Mouse (Mus musculus) lung, adult 2 months (tissue): ENCODE results near the gene Lmod1. TPM values are rescaled to one million over a fixed set of nuclear protein-coding genes. Genes with fewer than 3 reads are reported as not detected.

ENCODE experiments used
- DNase-seq: peaks from one replicate; pipeline ENCODE4 v3.0.0; 2022
- H3K4me1 ChIP-seq: fragments of 200-500 bp; 2 replicates; pipeline ENCODE4 v1.6.1; 2011; ENCODE audit warnings: low read length; ENCODE audit not compliant: control insufficient read depth, insufficient read depth
- H3K4me3 ChIP-seq: fragments of 200-500 bp; replicated peaks from 2 replicates; pipeline ENCODE3; 2011; ENCODE audit warnings: low read depth, mild to moderate bottlenecking, control low read depth, low read length; ENCODE audit errors: extremely low read depth
- CTCF ChIP-seq: fragments of 200-500 bp; IDR thresholded peaks from 2 replicates; pipeline ENCODE4 v1.5.1; 2011; ENCODE audit warnings: mild to moderate bottlenecking, low read length, control low read depth; ENCODE audit not compliant: insufficient read depth
- POLR2A ChIP-seq: fragments of 200-500 bp; IDR thresholded peaks from 2 replicates; pipeline ENCODE4 v1.6.1; 2011; ENCODE audit warnings: low read depth, mild to moderate bottlenecking, control low read depth, low read length, borderline replicate concordance; ENCODE audit errors: extremely low read depth
- WGBS: fragments of 180-500 bp; shearing (Covaris S2); methylation state at CpG from one replicate; pipeline ENCODE4 v1.1.7; 2018; 5-methylcytosine and 5-hydroxymethylcytosine counted together
- polyA plus RNA-seq: library from polyadenylated mRNA; depleted of rRNA; stranded (reverse); fragments of >200 nt; gene quantifications from 2 replicates; pipeline ENCODE4 v1.2.3, GENCODE M21; 2012; rRNA removed

Gene Lmod1
- polyA plus RNA-seq, 1 experiment = 12.9 TPM

- Histone ChIP-seq H3K4me1 (no peaks in the 10 kb centered on the region), H3K4me3 (no peak overlapping the region)
- DNase-seq = no peak
- TF ChIP-seq CTCF (no peak), POLR2A (no peak)
- 92% methylated on average over 3 of the region's 3 CpGs for WGBS
Measured at GRCm38 (mm10) chr1:135401452-135402110, 77.0 kb downstream of the Lmod1 start.

- Histone ChIP-seq H3K4me3 (no peak overlapping the region), H3K4me1 (no peaks in the 10 kb centered on the region)
- TF ChIP-seq POLR2A (no peak), CTCF (no peak)
- 83% methylated on average over 7 of the region's 7 CpGs for WGBS
- no peak for DNase-seq
Measured at GRCm38 (mm10) chr1:135405356-135405755, 80.7 kb downstream of the Lmod1 start.

GRCm38 (mm10) chr1:135408973-135409372 lies 84.4 kb downstream of the Lmod1 start:
- DNase-seq = no peak
- 89% methylated on average over 4 of the region's 4 CpGs for WGBS
- Histone ChIP-seq H3K4me3 (no peak overlapping the region), H3K4me1 (peaks cover 11% of the 10 kb centered on the region)
- TF ChIP-seq CTCF (no peak), POLR2A (no peak)

GRCm38 (mm10) chr1:135410967-135411366 lies 86.4 kb downstream of the Lmod1 start:
- 7% methylated on average over 2 of the region's 2 CpGs for WGBS
- Histone ChIP-seq H3K4me3 (no peak overlapping the region), H3K4me1 (peaks cover 11% of the 10 kb centered on the region)
- no peak for TF ChIP-seq POLR2A
- no peak for TF ChIP-seq CTCF
- peak; percentile 25 for DNase-seq

GRCm38 (mm10) chr1:135412130-135412529 lies 87.5 kb downstream of the Lmod1 start:
- 78% methylated on average over 4 of the region's 4 CpGs for WGBS
- TF ChIP-seq POLR2A (no peak), CTCF (no peak)
- H3K4me3 ChIP-seq = no peak overlapping the region
- H3K4me1 ChIP-seq = peaks cover 11% of the 10 kb centered on the region
- DNase-seq = no peak

GRCm38 (mm10) chr1:135413996-135414395 lies 89.4 kb downstream of the Lmod1 start:
- TF ChIP-seq POLR2A = no peak
- TF ChIP-seq CTCF = no peak
- DNase-seq = no peak
- no peak overlapping the region for H3K4me3 ChIP-seq

More at GRCm38 (mm10) chr1:135413996-135414395, 89.4 kb downstream of the Lmod1 start:
- H3K4me1 ChIP-seq = peaks cover 11% of the 10 kb centered on the region

Other genes with a start within 250 kb of the Lmod1 start
- gene Lgr6, start 219.5 kb upstream of the Lmod1 start, polyA plus RNA-seq = 4.1 and 4.7 TPM in 2 replicates
- 6.9 and 7.3 TPM in 2 replicates for gene Ptpn7, start 192.1 kb upstream of the Lmod1 start, polyA plus RNA-seq
- gene Arl8a, start 178.0 kb upstream of the Lmod1 start, polyA plus RNA-seq = 66.5 and 84.7 TPM in 2 replicates
- gene Gpr37l1, start 157.1 kb upstream of the Lmod1 start, polyA plus RNA-seq = 0.95 and 2.0 TPM in 2 replicates
- 19.2 and 19.5 TPM in 2 replicates for gene Elf3, start 66.2 kb upstream of the Lmod1 start, polyA plus RNA-seq
- 34.5 and 38.1 TPM in 2 replicates for gene Rnpep, start 40.7 kb upstream of the Lmod1 start, polyA plus RNA-seq
- 29.6 and 51.9 TPM in 2 replicates for gene Timm17a, start 11.0 kb upstream of the Lmod1 start, polyA plus RNA-seq
- gene Shisa4, start 50.4 kb downstream of the Lmod1 start, polyA plus RNA-seq = 14.0 and 16.7 TPM in 2 replicates
- gene Ipo9, start 105.7 kb downstream of the Lmod1 start, polyA plus RNA-seq = 59.0 and 68.2 TPM in 2 replicates